Mouse (Mus musculus) adrenal gland, postnatal 36 days (tissue): ENCODE results near the gene Acadl. TPM values are rescaled to one million over a fixed set of nuclear protein-coding genes. Genes with fewer than 3 reads are reported as not detected.

ENCODE experiments used
- DNase-seq, 2 experiments: peaks; one replicate each; pipeline ENCODE4 v3.0.0; 2021; ENCODE audit warnings: mixed read lengths in 1 of 2
- total RNA-seq, 2 experiments: library from RNA; stranded (reverse); gene quantifications; 2 replicates each; pipeline ENCODE4 v1.2.3; 2021

The Acadl gene
- total RNA-seq, 2 experiments from 2014 or later = 472 to 633 TPM

- no peak for DNase-seq
These were observed 23.2 kb downstream of the Acadl start for GRCm38 (mm10) chr1:66839755-66840438.

DNA sequence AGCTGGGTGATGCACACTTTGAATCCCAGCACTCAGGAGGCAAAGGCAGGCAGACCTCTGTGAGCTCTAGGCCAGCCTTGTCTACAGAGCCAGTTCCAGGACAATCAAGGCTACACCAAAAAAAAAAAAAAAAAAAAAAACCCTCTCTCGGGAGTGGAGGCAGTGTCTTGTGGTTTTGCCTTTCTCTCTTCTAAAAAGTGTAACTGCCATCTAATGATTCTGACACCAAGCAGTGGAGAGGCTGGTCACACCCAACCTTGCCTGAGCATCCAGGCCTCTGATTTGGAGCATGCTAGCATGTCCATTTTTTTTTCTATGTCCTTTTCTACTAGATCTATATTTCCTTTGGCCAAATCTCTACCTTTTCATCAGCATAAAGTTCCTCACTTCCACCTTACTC lies 23.9 kb downstream of the Acadl start:
- no peak for DNase-seq

- peak; percentile 80 to 84 for DNase-seq
These were observed 24.7 kb downstream of the Acadl start for GRCm38 (mm10) chr1:66838184-66839042.

GRCm38 (mm10) chr1:66837207-66837606 lies 25.9 kb downstream of the Acadl start:
- DNase-seq = no peak

DNA sequence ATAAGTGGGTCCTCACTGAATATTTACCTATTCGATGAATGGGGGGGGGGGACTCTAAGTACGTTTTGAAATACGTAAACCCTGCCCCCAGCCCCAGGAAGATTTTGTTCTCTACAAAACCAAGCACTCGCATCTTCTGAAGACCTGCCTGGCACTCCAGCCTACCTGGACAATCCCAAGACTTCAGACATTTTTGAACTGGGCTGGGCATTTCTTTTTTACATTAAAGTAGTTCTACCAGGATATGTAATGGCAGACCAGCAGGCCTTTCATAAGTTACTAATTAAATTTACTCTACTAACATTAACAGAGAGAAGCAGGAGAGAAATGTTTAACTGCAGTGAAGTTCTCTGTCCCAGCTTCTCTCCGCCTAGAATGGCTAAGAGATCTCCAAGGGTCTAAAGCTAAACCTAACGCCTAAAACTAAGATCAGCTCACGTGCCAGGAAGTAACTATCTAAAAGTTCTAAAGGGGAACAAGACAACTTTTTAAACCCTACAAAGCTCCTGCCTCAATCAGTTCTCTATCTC lies 30.4 kb downstream of the Acadl start:
- DNase-seq = no peak

DNA sequence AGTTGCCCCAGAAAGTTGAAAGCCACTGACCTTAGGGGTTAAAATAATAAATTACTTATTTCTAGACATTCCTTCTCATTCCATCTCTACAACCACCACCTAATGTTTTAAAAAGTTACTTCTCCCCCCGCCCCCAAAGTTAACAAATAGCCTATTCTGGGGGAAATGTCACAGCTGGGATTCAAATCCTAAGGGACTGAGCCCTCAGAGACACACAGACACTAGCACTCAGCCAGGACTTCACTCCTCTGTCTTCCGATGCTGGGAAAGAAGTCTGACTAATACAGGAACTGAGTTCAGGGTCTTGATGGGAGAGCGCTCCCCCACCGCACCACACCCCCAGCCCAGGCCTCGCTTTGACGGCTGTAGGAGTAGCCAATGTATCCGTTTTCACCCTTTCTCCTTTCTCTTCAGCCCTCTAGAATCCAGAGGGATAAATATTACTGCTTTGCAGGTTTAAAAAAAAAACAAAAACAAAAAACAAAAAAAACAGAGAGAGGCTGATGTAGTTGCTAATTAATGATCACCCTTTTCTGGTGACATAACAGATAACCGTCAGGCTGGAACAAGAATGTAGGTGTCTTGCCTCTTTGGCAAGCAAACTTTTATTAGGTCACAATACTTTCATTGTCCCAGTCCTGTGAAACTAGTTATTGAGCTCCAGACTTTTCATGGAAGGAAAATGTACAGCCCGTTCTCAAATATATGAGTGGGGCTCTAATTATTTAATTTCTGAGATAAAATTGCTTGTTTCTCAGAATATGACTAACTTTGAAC lies 31.1 kb downstream of the Acadl start:
- no peak for DNase-seq

DNA sequence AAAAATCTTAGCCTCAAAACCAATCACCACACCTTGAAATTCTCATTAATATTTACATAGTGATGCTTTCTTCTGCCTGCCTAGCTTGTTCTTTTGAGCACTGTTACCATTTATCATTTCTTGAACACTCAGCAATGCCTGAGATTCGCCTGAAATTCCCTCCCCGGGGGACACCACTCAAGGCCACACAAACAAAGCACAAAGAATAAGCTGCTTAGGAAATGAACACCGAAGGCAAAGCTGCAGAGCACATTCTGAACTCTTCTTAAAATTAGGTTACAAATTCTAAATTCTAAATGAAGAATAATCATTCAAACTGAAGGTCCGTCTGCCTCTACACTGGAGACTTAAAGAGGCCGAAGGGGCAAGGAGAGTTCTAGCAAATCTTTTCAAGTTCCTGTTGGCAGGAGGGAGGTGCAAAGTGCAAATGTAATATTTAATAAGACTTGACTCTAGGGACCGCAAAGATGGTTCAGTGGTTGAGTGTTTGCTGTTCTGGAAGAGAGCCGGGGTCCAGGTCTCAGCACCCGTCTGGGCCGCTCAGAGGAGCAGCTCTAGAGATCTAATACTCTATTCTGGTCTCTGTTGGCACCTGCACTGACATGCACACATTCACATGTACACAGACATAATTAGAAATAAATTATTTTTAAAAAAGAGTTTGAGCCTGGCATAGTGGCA lies 33.5 kb downstream of the Acadl start:
- DNase-seq = peak in 1 of 2 experiments; percentile 41

- no peak for DNase-seq
These were observed 41.1 kb downstream of the Acadl start for GRCm38 (mm10) chr1:66821966-66822365.

GRCm38 (mm10) chr1:66820241-66820640 lies 42.8 kb downstream of the Acadl start:
- peak; percentile 39 to 41 for DNase-seq

DNA sequence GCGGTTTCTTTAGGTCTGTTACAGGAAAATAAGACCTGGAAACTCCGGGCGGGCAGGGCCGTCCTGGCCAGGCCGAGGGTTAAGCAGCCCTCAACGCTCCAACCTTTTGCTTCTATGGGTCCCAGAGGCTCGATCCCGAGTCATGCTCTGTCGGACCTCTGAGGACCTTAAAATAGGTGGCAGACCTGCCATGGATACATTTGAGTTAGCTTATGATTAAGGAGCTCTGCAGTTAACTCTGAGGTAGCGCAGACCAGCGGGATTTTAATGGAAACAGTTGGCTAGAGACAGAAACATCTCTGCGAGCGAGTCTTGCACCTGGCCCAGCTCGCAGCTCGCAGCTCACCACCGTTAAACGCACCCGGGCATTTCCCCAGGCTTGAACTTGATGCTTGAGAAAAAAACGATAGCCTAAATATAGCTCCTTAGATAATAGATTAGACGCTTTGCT lies 45.2 kb downstream of the Acadl start:
- DNase-seq = no peak

- peak; percentile 96 to 99 for DNase-seq
These were observed 45.6 kb downstream of the Acadl start, which contains the start of gene Kansl1l for GRCm38 (mm10) chr1:66817453-66817839. TSS of gene Kansl1l (minus strand) at chr1:66817562.

GRCm38 (mm10) chr1:66816837-66817452 lies 46.1 kb downstream of the Acadl start:
- peak; percentile 93 to 95 for DNase-seq

DNA sequence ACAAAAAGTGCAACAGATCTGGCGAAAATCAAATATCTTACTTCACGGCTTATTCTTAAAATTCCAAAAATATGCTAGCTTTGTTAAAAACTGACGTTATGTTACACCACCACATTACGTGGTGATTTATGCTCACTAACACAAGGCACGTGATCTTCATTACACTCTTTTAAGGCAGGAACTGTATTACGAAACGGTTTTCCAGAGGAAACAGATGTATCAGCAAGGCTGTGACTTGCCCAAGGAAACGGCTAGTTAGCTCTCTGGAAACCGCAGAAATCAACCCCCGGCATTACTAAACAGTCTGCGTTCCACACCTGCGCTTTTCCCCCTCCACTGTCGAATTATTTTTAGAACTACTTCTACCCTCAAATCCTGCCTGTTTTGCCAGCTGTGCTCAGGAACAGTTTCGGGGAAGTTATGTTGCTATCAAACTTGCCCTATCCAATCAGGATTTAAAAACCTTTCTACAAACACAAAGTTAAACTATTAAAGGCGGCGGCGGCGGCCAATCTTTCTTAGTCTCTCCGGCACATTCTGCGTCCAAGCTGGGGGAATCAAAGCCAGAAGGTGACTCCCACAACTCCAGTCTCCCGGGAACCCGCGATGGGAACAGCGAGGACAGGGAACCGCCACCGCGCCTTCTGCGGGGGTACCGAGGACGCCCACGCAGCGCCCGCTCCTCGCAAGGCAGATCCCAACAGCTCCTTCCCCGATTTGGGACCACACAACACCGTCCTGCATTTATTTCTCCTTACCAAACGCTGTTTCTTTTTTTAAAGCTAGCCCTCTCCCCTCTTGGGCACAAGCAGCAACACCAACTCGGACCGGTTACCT lies 46.9 kb downstream of the Acadl start:
- DNase-seq = peak; percentile 50 to 69

GRCm38 (mm10) chr1:66814756-66815155 lies 48.3 kb downstream of the Acadl start:
- DNase-seq = no peak

GRCm38 (mm10) chr1:66813191-66813590 lies 49.9 kb downstream of the Acadl start:
- DNase-seq = no peak

GRCm38 (mm10) chr1:66806821-66807220 lies 56.3 kb downstream of the Acadl start:
- peak; percentile 53 to 54 for DNase-seq

DNA sequence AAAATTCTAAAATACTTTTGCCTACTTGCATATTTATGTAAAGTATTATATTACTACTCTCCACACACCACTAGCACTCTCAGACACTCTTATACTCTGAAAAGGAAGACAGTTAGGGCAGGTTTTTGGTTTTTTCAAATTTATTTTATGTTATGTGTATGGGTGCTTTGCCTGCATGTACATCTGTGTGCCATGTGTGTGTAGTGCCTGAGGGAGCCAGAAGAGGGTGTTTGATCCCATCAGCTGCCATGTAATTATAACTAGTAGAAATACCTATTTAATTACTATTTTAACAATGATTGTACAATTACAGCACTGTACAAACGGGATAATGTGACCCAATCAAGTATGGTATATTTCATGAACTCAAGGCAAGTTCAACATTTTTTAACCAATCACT lies 57.7 kb downstream of the Acadl start:
- DNase-seq = no peak

DNA sequence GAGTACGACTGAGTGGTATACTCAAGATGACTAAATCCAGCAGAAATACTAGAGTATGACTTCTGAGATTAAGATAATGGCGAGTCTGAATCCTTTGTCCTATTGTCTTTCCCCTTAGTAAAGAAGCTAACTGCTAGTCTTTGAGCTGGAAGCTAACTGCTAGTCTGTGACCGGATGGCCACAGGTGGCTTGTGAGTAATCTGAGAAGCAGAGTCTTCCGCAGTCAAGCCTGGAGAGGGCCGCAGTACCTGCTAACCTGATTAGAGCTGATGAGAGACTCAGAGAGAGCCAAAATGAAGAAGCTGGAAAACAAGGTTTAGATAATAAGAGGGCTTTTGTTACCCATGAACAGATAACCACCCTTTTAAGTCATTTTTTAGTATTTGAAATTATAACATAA lies 58.4 kb downstream of the Acadl start:
- no peak for DNase-seq

DNA sequence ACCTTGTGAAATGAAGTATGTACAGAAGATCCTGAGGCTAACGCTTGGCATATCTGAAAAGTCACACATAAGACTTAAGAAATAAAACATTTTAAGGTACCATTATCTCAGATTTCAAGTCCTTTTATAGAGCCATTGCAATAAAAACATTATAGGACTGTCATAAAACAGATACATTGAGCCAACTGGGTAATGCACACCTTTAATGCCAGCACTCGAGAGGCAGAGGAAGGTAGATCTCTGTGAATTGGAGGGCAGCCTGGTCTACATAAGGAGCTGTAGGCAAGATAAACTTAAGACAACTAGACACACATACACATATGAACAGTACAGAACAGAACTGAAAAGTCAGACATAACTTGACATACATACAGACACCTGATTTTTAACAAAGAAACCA lies 65.1 kb downstream of the Acadl start:
- DNase-seq = no peak

- DNase-seq = no peak
These were observed 70.1 kb downstream of the Acadl start for GRCm38 (mm10) chr1:66792838-66793466.
